Mouse (Mus musculus) forebrain, embryonic 10.5 days (tissue): ENCODE data around the gene Sema6c. TPM values are rescaled to one million over a fixed set of nuclear protein-coding genes. Genes with fewer than 3 reads are reported as not detected.
"Not testable (repeated sequence)": the region's sequence is repeated elsewhere in the genome, so short reads cannot be mapped to it uniquely, and the experiment has no call there.

Experiments
- DNase-seq: peaks from one replicate; pipeline ENCODE4 v3.0.0-alpha.2; 2017; ENCODE audit warnings: low spot score; ENCODE audit errors: extremely low spot score
- H3K27ac ChIP-seq: fragments of 300-500 bp; sonication (generic); 2 replicates; pipeline ENCODE4 v1.5.1; 2016; ENCODE audit warnings: mild to moderate bottlenecking
- H3K27me3 ChIP-seq: fragments of 300-500 bp; sonication (generic); 2 replicates; pipeline ENCODE4 v1.6.1; 2016; ENCODE audit warnings: mild to moderate bottlenecking; ENCODE audit not compliant: poor library complexity, severe bottlenecking
- H3K36me3 ChIP-seq: fragments of 300-500 bp; sonication (generic); replicated peaks from 2 replicates; pipeline ENCODE4 v1.6.1; 2016; ENCODE audit warnings: mild to moderate bottlenecking, moderate library complexity
- H3K4me1 ChIP-seq: fragments of 300-500 bp; sonication (generic); 2 replicates; pipeline ENCODE4 v1.6.1; 2016
- H3K4me3 ChIP-seq: fragments of 300-500 bp; sonication (generic); 2 replicates; pipeline ENCODE4 v1.5.1; 2016; ENCODE audit warnings: mild to moderate bottlenecking, moderate library complexity
- H3K9me3 ChIP-seq: fragments of 300-500 bp; sonication (generic); 2 replicates; pipeline ENCODE4 v1.6.1; 2016; ENCODE audit warnings: mild to moderate bottlenecking, moderate library complexity
- WGBS: fragments of 180-500 bp; shearing (Covaris S2); methylation state at CpG from one replicate; pipeline ENCODE4 v1.1.7; 2016; 5-methylcytosine and 5-hydroxymethylcytosine counted together
- polyA plus RNA-seq: library from polyadenylated mRNA; unstranded; fragments of >200 nt; fragmentation: Nextera tagmentation; extraction: Ambion mirVana; gene quantifications from 2 replicates; pipeline ENCODE4 v1.2.1, GENCODE M21; 2016

Gene Sema6c
- 3.9 and 4.2 TPM in 2 replicates for polyA plus RNA-seq

DNA sequence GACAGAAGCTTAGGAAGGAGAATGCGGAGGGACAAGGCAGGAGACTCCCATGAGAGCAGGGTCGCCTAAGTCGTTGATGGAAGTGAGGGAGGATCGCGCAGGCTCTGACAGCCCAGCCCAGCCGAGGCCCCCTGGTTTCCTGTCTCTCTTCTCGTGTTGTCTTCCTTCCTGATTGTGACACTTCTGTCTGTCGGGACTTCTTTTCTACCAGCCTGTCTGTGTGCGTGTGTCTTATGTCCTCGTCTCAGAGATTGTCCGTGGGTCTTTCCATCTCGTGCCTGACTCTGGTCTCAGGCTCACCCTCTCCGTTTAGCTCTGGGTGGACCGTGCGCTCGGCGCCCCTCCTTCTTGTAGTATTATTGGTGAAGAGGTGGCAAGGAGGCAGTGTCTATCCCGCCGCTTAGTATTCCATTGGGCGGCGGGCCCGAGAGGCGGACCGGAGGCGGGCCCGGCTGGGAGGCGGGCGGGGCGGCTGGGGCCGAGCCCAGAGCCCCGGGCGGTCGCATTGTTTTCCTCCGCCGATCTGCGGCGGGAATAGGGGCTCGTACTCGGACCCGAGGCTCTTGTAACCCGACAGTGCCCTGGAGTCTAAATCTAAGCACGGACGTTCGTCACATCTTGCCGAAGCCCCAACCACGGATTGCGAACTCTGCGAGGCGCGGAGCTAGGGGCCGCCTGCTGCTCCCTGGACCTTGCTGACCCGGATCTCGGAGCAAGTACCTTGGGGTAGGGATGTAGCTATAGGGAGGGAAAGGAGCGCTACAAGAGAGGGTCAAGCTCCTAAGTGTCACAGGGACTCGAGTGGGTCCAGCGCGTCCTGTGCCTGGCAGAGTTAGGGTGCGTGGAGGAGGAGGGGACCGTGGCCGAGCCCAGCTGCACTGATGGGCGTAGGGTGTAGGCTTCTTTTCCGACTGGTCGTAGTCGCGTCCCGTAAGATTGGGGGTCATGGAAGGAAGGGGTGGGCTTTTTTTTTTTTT is at the start of gene Sema6c:
Gene Sema6c, plus strand, starts transcription at position 471 of the 977 bp plus-strand sequence.
- Histone ChIP-seq H3K27ac (peak within 1 kb of the TSS; percentile 81), H3K36me3 (peaks cover 13% of the 10 kb centered on the region), H3K4me1 (peaks cover 45% of the 10 kb centered on the region), H3K9me3 (no peaks in the 10 kb centered on the region), H3K27me3 (peaks cover 48% of the 10 kb centered on the region), H3K4me3 (peak within 1 kb of the TSS; percentile 65)
- DNase-seq, result peak; percentile 88
- WGBS, result under 1% methylated on average over 66 of the region's 66 CpGs

DNA sequence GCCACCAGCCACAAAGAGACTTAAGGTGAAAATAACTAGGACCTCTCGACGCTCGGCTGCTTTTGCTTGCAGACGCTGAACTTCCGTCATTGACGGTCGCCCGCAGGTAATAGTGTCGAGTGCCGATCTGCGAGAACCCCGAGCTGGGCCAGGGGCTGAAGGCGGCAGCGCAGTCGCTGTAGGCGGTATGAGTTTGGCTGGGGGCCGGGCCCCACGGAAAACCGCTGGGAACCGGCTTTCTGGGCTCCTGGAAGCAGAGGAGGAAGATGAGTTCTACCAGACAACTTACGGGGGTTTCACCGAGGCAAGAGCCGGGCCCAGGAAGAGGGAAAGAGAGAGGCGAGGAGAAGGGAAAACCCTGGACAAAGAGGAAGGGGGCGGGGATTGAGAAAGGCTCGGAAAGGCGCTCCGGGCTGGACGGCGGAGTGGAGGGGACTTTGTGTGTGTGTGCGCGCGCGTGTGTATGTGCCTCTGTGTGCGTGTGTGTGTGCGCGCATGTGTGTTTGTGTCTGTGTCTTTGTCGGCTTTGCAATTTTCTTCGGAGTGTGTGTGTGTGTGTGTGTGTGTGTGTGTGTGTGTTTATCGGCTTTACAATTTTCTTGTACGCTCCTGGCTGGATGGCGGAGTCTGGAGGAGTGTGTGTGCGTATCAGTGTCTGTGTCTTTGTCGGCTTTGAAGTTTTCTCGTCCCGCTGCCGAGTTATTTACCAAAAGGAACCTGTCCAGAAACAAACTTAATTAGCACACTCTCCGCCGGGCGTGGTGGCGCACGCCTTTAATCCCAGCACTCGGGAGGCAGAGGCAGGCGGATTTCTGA is 49.1 kb upstream of the Sema6c start, which contains the start of gene Vps72:
Gene Vps72, plus strand, starts transcription at position 112 of the 816 bp plus-strand sequence.
- Histone ChIP-seq H3K9me3 (no peaks in the 10 kb centered on the region), H3K36me3 (peaks cover 26% of the 10 kb centered on the region), H3K27ac (peak within 1 kb of the TSS; percentile 95), H3K4me1 (peaks cover 19% of the 10 kb centered on the region), H3K4me3 (peak within 1 kb of the TSS; percentile 72), H3K27me3 (no peaks in the 10 kb centered on the region)
- DNase-seq, result peak; percentile 93
- WGBS, result 2% methylated on average over 54 of the region's 54 CpGs

DNA sequence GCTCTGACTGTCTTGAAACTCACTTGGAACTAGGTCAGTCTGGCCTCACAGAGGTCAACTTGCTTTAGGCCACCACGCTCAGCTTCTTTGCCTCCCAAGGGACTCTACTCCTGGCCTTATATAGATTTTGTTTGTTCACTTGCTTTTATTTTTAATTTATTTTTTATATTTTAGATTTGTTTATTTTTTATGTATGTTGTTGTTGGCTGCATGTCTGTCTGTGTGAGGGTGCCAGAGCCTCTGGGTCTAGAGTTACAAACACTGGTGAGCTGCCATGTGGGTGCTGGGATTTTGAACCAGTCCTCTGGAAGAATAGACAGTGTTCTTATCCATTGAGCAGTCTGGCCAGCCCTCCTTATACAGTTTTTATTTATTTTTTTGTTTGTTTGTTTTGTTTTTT is 47.5 kb upstream of the Sema6c start:
- Histone ChIP-seq H3K36me3 (peaks cover 42% of the 10 kb centered on the region), H3K9me3 (no peaks in the 10 kb centered on the region), H3K4me3 (peak overlapping the region; percentile 72), H3K27ac (no peak overlapping the region), H3K4me1 (peaks cover 15% of the 10 kb centered on the region), H3K27me3 (no peaks in the 10 kb centered on the region)
- WGBS, result 96% methylated on average over 1 of the region's 1 CpGs
- no peak for DNase-seq

DNA sequence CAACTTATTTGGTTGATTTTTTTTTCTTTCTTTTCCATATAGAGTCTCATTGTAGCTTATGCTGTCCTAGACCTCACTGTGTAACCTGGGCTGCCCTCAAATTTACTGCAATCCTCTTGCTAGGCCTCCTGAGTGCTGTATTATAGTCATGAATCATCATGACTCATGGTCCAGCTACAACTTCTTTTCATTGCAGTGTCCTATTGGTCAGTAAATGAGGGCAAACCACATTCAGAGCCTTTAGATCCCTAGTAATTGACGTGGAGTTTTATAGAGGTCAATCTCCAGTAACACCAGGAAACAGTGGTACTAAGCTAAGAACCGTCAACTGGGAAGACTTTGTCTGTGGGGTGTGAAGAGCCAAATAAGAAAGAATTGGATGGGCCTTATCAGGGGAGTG is 42.5 kb upstream of the Sema6c start:
- Histone ChIP-seq H3K36me3 (peaks cover 92% of the 10 kb centered on the region), H3K27me3 (no peaks in the 10 kb centered on the region), H3K4me3 (no peak overlapping the region), H3K4me1 (peaks cover 1% of the 10 kb centered on the region), H3K9me3 (no peaks in the 10 kb centered on the region), H3K27ac (no peak overlapping the region)
- WGBS, result 92% methylated on average over 2 of the region's 2 CpGs
- DNase-seq, result no peak

DNA sequence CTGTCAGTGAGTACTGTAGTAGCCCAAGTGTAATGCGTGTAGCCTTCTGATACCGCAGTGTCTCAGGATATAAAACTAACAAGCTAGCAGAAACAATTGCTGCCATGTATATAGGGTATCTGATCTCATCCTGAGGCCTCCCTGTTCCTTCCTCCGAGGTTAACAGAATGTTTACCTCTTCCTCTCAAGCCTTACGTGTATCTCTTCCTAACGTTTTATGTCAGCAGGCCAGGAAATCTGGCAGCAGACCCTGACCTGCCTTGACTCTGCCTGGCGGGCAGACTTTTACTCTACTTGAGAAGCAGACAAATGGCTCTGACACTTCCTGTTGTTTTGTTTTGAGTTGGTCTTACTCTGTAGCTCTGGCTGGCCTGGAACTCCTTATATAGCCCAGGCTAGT is 38.7 kb upstream of the Sema6c start:
- WGBS, result 94% methylated on average over 6 of the region's 6 CpGs
- H3K36me3 ChIP-seq, result peaks cover 71% of the 10 kb centered on the region
- DNase-seq, result no peak

DNA sequence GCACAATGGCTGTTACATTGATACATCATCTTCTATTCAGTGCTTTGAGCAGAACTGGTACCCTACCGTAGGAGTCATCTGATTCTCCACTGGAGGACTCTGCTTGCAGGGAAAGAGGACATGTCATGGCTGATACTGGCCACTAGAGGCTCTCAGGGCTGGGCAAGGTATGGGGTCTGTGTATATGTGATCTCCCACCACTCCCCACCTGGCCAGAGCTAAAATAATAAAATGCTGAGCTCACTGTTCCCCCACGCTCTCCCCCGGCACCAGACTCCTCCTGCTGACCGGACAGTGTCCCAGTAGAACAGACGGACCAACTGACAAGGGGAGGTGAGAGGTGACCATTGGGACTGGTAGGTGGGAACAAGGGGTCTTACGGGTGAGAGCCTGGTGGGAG is 36.0 kb upstream of the Sema6c start, which contains the start of gene Tmod4:
Gene Tmod4, plus strand, starts transcription at position 231 of the 400 bp plus-strand sequence.
- no peak within 1 kb of the TSS for H3K27ac ChIP-seq
- DNase-seq, result no peak
- 75% methylated on average over 6 of the region's 6 CpGs for WGBS
- H3K36me3 ChIP-seq, result peaks cover 61% of the 10 kb centered on the region
- no peaks in the 10 kb centered on the region for H3K9me3 ChIP-seq
- no peaks in the 10 kb centered on the region for H3K27me3 ChIP-seq
- no peak within 1 kb of the TSS for H3K4me3 ChIP-seq
- H3K4me1 ChIP-seq, result 0 out of 2 replicates have a peak, but pooled peaks cover 7% of the 10 kb centered on the region

More for the DNA sequence above, 38.7 kb upstream of the Sema6c start:
- Histone ChIP-seq H3K27me3 (no peaks in the 10 kb centered on the region), H3K9me3 (no peaks in the 10 kb centered on the region), H3K27ac (no peak overlapping the region), H3K4me1 (0 out of 2 replicates have a peak, but pooled peaks cover 4% of the 10 kb centered on the region), H3K4me3 (no peak overlapping the region)

DNA sequence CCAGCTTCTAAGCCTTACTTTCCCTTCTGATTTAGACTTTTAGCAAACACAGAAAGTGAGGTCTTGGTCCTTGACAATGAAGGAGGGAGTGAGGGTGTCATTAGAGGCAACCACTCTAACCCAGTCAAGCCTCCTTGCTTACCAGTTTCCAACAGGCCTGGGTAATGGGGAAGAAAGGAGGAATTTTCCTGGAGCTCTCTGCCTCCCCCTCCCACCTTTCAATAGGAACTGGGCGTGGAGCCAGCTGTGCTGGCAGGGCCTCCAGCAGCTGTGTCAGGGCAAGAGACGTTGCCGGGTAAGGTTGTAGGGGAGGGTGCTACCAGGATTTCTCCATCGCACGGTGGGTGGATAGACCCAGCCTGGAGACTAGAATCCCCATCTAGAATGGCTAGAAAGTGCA is 35.3 kb upstream of the Sema6c start:
- Histone ChIP-seq H3K27me3 (no peaks in the 10 kb centered on the region), H3K4me1 (0 out of 2 replicates have a peak, but pooled peaks cover 7% of the 10 kb centered on the region), H3K27ac (no peak overlapping the region), H3K4me3 (no peak overlapping the region), H3K36me3 (peaks cover 61% of the 10 kb centered on the region), H3K9me3 (no peaks in the 10 kb centered on the region)
- 61% methylated on average over 5 of the region's 5 CpGs for WGBS
- DNase-seq, result no peak

DNA sequence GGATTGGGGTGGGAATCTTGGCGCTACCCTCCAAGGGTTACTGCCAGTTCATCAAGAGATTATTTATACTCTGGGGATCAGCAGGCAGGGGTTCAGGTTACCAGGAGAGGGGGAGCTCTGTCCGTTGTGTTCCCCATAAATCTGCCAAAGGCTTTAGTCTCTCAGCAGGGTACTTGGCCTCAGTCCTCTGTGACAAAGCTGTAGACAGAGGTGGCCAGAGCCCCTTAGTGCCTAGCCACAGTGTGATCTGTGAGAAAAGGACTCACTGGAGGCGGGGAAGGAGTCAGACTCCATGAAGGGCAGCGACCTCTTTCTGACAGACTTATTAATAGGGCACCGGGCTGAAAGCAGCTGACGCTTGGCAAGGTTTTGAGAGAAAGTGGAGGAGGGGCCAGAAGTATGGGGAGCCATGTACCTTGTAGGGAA is 31.0 kb upstream of the Sema6c start:
- Histone ChIP-seq H3K4me1 (peaks cover 17% of the 10 kb centered on the region), H3K27ac (0 out of 2 replicates have a peak overlapping the region, but pooled peaks have one; percentile 4), H3K9me3 (no peaks in the 10 kb centered on the region), H3K4me3 (no peak overlapping the region), H3K27me3 (no peaks in the 10 kb centered on the region), H3K36me3 (peaks cover 50% of the 10 kb centered on the region)
- WGBS, result 61% methylated on average over 6 of the region's 6 CpGs
- no peak for DNase-seq

DNA sequence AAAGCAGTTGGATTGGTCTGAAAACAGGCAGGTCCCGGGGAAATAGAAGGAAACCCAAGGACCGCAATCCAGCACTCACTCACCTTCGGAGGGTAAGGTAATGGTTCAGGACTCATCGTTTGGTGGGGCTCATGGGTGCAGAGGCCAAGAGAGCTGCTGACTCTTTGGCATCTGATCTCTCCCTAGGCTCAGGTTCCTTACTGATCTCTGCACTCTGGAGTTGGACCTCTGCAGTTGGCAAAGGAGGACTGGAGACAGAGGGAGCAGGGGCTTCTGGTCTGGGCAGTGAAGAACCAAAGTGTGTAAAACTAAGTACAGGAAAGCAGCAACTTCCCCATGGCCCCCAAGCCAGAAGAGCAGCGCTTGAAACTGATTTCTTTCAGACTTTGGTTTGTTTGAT is 30.2 kb upstream of the Sema6c start:
- DNase-seq, result no peak
- no peaks in the 10 kb centered on the region for H3K9me3 ChIP-seq
- WGBS, result 87% methylated on average over 5 of the region's 5 CpGs
- H3K27me3 ChIP-seq, result no peaks in the 10 kb centered on the region
- H3K36me3 ChIP-seq, result peaks cover 50% of the 10 kb centered on the region
- no peak overlapping the region for H3K4me3 ChIP-seq
- peaks cover 17% of the 10 kb centered on the region for H3K4me1 ChIP-seq
- no peak overlapping the region for H3K27ac ChIP-seq

DNA sequence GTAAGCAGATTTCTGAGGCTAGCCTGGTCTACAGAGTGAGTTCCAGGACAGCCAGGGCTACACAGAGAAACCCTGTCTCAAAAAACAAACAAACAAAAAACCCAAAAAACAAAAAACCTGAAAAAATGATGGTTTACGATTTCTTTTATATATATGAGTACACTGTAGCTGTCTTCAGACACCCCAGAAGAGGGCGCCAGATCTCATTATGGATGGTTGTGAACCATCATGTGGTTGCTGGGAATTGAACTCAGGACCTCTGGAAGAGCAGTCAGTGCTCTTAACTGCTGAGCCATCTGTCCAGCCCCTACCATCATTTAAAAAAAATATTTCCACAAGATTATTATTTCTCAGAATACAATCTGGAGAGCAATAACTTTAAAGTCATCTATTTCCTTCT is 27.9 kb upstream of the Sema6c start:
- Histone ChIP-seq H3K4me3 (peak overlapping the region; percentile 78; the same call in 1 of the 2 replicates), H3K4me1 (peaks cover 28% of the 10 kb centered on the region), H3K36me3 (peaks cover 46% of the 10 kb centered on the region)
- 85% methylated on average over 2 of the region's 2 CpGs for WGBS
- DNase-seq, H3K27ac ChIP-seq, H3K27me3 ChIP-seq, H3K9me3 ChIP-seq: not testable (repeated sequence)

DNA sequence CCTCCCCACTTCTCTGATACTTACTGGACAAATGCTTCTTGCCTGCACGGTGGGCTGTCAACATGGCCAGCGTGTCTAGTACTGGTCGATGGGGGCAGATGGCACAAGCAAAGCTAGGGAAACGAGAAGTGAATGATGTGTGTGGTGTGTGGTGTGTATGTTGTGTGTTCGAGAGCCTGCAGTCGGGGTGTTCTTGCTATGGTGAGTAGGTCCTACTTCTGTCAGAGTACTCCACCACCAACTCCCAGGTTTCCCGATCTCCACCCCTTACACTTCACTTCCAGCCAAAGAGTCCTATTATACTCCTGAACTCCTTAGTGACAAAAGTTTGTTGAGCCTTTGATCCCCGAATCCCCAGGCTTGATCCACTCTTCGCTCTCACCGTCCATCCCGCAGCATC is 27.1 kb upstream of the Sema6c start:
- WGBS, result 64% methylated on average over 11 of the region's 11 CpGs

DNA sequence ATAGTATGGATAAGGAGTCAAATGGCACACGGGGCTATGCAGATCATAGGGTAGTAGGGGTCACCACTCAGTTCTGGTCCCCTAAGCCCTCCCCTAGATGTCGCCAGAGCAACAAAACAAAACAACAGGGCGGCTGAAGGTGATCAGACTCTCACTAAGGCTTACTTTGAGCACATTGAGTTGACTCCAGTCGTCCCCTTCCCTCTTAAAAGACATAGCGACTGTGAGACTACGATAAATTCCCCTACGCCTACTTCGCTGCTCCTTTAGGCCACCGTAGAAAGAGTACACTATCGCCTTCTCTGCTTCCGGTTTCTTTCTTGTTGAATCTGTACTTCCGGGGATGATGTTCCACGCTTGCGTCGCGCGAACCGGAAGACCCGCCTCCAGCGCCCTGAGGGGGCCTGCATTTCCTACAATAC is 26.6 kb upstream of the Sema6c start, which contains the start of the genes Scnm1 and Lysmd1:
Gene Scnm1, minus strand, starts transcription at position 332 of the 422 bp plus-strand sequence.
Gene Lysmd1, plus strand, starts transcription at position 409 of the 422 bp plus-strand sequence.
- H3K4me1 ChIP-seq, result peaks cover 31% of the 10 kb centered on the region
- peak; percentile 90 for DNase-seq
- H3K36me3 ChIP-seq, result peaks cover 38% of the 10 kb centered on the region
- peak within 1 kb of the TSS; percentile 89 for H3K27ac ChIP-seq
- WGBS, result 0% methylated on average over 20 of the region's 20 CpGs
- H3K27me3 ChIP-seq, result no peaks in the 10 kb centered on the region
- no peaks in the 10 kb centered on the region for H3K9me3 ChIP-seq
- H3K4me3 ChIP-seq, result peak within 1 kb of the TSS; percentile 78

More for the DNA sequence above, 27.1 kb upstream of the Sema6c start:
- Histone ChIP-seq H3K4me3 (peak overlapping the region; percentile 78), H3K36me3 (peaks cover 43% of the 10 kb centered on the region), H3K4me1 (peaks cover 31% of the 10 kb centered on the region), H3K9me3 (no peaks in the 10 kb centered on the region), H3K27ac (peak overlapping the region; percentile 89), H3K27me3 (no peaks in the 10 kb centered on the region)
- DNase-seq, result no peak
